Mouse (Mus musculus) embryonic fibroblast, embryonic 13.5 days (primary cell): ENCODE results near the gene Cd247.

Experiments used
- CTCF ChIP-seq: IDR thresholded peaks from 2 replicates; pipeline ENCODE4 v1.5.1; 2011; ENCODE audit warnings: mild to moderate bottlenecking, control low read depth, low read length, moderate library complexity, borderline replicate concordance; ENCODE audit not compliant: insufficient read depth
- POLR2A ChIP-seq: IDR thresholded peaks from 2 replicates; pipeline ENCODE4 v1.6.1; 2011; ENCODE audit warnings: low read depth, mild to moderate bottlenecking, control low read depth, low read length, moderate library complexity

DNA sequence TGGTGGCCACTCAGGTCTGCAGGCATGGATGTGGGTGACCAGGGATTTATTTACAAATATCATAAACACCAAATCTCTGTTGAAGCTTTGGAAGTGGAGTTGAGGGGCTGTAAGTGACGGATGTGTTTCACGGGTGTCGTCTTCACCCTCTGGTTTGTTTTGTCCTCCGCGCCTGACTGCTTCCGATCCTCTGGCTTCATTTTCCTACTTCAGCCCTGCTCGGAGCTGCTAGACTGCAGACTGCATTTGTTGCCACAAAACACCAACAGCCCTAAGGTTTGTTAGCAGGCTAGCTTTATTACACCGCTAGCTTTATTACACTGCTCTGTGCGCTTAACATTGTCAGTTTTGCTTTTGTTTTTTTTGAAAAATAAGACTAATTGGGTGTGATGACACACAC, 2.9 kb downstream of the Cd247 start:
- TF ChIP-seq CTCF (no peak), POLR2A (no peak)
